Mouse (Mus musculus): Measurements from ENCODE around the gene Pyroxd2.

The Pyroxd2 gene

GRCm38 (mm10) chr19:42745084-42745868 is 7.3 kb downstream of the Pyroxd2 start:
- no peak for DNase-seq (ENCODE audit: low read depth, low spot score)

DNA sequence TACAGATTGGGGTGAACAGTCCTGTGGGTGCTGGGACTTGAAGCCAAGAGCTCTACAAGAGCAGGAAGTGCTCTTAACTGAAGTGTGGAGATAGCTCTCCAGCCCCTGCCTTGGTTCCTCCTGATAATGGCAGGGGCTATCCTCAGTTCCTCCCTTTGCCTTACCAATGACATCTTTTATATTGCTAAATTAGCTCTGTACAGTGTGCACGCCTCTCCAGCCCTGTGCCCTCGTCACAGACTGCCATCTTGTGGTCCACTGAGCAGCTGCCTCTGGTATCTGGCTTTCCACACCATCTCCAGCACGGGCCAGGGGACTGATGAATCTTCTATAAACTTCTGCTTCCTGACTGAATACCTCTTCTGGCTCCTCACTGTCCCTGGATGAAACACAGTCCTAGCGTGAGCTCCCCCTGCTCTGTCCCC is 8.4 kb downstream of the Pyroxd2 start:
- DNase-seq (ENCODE audit: low read depth, low spot score): peak; percentile 38

GRCm38 (mm10) chr19:42743261-42743660 is 9.3 kb downstream of the Pyroxd2 start:
- DNase-seq (ENCODE audit: low read depth, low spot score): no peak

GRCm38 (mm10) chr19:42741884-42742283 is 10.7 kb downstream of the Pyroxd2 start:
- DNase-seq (ENCODE audit: low read depth, low spot score): no peak

DNA sequence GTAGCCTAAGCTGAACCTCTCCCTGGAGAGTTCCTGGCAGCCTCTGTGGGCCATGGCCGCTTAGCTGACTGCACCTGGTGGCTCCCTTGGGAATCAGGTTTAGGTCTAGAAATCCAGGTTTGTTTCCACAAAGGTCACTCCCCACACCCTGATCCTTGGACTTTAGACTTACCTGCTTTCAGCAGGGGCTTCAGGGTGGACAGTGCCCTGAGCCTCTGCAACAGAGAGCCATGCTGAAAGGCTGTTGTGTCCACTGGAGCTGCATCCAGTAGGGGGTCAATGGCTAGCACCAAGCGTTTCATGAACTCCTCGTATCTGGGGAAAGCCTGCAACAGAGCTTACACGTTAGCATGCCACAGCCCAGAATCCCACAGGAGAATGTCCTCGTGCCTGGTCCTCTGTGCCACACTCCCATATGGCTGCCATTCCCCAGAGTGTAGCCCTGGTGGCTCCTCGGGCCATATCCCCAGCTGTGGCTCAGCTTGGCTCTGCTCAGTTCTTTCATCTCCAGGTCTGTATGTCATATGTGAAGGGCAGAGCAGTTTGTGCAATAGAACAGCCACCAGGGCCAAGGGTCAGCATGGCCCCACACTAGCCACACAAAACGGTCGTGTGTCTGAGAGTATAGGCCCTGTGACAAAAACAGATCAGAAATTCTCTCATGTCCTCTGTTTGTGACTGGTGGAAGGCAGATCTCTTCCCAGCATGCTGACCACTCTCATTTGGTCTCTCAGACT is 12.2 kb downstream of the Pyroxd2 start:
- DNase-seq (ENCODE audit: low read depth, low spot score): no peak

DNA sequence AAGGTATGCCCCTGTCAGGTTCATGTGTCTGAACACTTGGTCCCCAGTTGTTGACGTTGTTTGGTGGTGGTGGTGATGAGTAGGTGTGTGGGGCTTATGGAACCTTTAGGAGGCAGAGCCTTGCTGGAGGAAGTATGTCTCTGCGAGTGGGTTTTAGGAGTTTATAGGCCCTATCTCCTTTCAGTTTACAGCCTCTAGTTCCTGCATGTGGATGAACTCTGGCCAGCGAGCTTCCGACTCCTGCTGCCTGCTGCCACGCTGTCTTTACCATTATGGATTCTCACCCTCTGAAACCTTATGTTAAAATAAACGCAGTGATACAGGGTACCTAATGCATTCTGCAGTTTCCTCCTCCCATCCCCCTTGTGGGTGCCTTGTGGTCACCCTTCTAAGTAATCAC is 12.8 kb downstream of the Pyroxd2 start:
- DNase-seq (ENCODE audit: low read depth, low spot score): no peak

DNA sequence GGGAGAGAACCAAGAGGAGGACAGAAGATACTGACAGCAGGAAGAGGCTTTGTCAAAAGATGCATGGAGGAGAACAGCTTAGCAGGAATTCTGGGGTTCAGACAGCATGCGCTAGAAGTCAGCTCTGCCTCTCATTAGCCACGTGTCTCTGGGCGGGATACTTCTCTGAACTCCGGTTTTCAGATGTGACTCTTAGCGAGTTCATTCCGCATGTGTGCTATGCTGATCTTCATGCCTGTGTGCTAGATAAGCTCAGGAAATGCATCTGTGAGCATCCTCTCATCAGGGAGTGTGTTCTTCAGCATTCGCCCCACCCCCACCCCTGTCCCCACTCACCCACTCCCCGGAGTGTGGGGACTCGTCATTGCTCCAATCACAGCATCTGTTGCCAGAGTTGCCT is 14.8 kb downstream of the Pyroxd2 start:
- no peak for DNase-seq (ENCODE audit: low read depth, low spot score)

DNA sequence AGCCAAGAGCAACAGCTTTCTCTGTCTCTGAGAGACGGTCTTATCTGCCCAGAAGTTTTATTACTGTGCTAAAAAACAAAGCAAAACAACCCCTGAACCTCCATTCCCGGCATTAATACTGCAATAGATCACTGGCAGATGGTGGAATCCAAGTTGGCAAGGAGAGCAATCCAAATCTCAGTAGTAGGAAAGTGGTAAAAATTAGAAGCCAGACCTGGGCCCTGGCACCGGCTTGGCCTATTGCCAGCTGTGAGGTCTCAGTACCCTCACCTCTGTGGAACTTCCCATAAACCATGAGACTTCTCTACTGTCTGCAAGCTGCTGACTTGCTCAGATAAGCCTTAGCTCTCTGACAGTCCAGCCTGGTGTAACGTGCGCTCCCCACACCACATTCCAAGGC is 17.6 kb downstream of the Pyroxd2 start:
- DNase-seq (ENCODE audit: low read depth, low spot score): no peak

DNA sequence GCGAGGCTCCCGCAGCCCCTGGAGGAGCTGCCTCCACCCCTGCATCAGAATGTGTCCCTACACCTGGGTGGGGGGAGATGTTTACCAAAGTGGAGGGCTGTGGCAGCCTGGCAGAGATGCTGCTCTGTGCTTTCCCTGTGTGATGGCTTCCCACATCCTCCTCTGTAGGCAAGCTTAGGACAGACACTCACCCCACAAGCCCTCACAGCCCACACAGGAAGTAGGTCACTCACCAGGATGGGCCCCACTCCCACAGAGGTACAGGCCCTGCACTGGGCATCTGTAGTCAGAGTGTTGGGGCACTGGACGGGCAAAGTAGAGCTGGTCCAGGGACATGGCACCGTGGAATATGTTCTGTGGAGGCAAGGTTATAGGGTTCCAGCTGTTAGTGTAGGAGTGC is 25.2 kb downstream of the Pyroxd2 start:
- no peak for DNase-seq (ENCODE audit: low read depth, low spot score)

DNA sequence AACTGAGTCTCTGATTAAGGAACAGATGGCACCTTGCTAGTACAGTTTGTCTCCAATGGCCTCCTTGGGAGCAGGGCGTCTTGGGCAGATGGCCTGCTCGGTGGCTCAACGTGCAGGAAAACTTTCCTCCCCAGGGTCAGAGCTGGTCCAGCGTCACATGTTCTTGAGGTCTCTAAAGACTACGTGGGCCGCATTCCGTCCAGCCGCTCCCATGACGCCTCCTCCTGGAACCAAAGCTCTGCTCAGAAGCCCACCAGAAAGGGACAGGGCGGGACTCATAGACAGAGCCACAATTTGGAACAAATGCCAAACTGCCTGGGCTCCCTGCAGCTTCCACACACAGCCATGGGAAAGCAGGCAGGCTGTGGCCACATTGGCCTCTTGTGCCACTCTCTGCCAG is 25.8 kb downstream of the Pyroxd2 start:
- DNase-seq (ENCODE audit: low read depth, low spot score): no peak

DNA sequence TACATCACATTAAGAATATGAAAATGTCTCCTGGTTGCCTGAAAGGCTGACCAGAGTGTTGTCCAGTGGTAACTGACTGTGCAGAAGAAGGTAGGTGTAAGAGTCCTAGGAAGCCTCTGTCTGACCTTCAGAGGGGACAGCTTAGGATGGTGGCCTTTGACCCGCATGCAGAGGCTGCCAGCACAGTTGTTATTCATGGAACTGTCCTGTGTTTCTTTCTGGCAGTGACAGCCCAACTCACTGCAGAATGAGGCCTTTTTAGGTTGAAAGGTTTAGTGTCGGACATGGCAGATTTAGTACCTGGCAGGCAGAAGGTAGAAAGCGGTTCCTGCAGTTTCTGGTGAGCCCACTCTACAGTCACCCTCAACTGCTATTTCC is 26.6 kb downstream of the Pyroxd2 start:
- DNase-seq (ENCODE audit: low read depth, low spot score): no peak

DNA sequence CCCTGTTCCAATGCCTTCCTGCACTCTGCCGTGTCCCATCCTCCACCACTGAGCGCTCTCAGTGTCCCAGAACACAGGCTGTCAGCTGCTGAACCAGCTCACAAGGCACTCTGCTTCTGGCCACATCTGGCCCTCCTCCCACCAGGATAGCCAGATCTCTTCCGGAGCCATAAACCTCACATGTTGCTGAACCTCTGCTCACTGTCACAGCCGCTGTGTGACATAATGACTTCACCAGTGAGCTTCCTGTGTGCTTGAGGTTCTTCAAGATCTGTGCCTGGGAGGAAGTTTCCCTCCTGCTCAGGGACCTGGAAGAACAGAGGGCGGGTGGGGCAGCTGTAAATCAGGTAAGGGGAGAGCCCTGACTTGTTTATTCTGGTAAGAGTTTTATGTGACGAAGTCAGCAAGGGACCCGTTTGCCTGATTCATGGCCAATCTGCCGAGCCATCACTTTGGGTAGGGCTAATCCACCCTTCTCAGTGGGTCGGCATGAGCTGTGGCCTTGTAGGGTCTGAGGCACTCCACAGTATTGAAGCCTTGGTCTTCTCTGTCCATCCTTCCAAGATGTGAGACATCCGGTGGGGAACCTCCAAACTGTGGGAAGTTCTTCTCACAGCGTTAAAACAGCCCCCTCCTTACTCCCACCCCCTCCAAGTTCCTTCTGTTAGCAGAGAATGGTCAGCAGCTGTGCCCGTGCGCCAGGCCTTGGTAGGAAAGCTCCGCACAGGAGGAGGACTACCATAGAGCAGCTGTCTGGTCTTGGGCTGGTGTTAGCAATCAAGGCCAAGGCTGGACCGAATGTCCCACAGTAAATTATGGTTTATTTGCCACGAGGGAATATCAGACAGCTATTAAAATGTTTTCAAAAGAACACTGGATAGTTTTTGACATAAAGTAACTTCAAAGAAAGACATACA is 27.3 kb downstream of the Pyroxd2 start:
- no peak for DNase-seq (ENCODE audit: low read depth, low spot score)

- peak; percentile 7 for DNase-seq (ENCODE audit: low read depth, low spot score)
These were observed 29.3 kb downstream of the Pyroxd2 start for GRCm38 (mm10) chr19:42723302-42723701.

- no peak for DNase-seq (ENCODE audit: low read depth, low spot score)
These were observed 30.1 kb downstream of the Pyroxd2 start for GRCm38 (mm10) chr19:42722500-42722899.

DNA sequence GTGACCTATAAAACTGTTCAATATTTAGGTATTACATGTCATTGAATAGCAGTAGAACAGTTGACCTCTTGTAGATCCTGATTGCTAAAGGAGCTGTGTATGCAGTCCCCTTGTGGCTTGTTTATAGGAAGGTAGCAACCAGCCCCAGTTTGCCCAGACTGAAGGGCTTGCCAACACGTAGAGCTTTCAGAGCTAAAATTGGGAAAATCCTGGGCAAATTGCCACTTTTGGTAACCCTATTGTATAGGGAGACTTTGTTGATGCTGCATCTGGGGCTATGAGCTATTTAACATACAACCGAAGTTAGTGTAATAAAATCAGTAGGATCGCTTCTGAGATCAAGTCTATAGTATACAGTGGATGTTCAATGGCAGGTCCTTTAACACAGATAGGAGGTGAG is 34.5 kb downstream of the Pyroxd2 start:
- DNase-seq (ENCODE audit: low read depth, low spot score): no peak

DNA sequence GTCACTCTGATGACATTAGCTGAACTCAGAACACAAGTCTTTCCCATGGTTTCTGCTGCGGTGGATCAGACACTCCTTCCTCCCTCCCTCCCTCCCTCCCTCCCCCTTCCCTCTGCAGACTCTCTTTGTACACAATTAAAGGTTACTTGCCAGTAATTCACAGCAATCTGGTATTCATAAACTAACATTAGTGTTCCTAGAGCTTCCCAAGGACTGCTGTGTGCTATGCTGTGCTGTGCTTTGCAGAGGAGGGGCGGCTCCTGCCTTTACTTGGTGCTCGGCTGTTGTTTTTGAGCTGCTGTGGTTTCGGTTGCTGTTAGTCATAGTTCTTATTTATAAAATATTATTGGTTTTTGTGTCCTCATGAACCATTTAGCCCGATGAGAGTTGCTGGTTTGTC is 34.9 kb downstream of the Pyroxd2 start:
- DNase-seq (ENCODE audit: low read depth, low spot score): no peak

GRCm38 (mm10) chr19:42716507-42716906 is 36.1 kb downstream of the Pyroxd2 start:
- DNase-seq (ENCODE audit: low read depth, low spot score): no peak

GRCm38 (mm10) chr19:42713770-42714169 is 38.8 kb downstream of the Pyroxd2 start:
- DNase-seq (ENCODE audit: low read depth, low spot score): no peak

DNA sequence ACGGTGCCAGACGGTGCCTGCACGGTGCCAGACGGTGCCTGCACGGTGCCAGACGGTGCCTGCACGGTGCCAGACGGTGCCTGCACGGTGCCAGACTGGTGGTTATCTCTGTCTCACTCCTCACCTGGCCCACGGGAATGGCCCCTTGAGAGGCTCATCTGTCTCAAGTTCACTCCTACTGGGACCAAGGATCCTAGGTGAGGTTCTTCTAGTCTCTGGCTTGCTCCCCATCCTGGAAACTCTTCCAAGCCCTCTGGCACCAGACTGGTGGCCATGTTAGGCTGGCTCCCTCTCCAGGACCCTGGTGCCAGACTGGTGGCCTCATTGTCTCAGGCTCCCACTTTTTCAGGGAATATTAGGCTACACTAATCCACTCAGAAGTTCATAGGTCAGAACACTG is 53.1 kb downstream of the Pyroxd2 start:
- DNase-seq (ENCODE audit: low read depth, low spot score): no peak

DNA sequence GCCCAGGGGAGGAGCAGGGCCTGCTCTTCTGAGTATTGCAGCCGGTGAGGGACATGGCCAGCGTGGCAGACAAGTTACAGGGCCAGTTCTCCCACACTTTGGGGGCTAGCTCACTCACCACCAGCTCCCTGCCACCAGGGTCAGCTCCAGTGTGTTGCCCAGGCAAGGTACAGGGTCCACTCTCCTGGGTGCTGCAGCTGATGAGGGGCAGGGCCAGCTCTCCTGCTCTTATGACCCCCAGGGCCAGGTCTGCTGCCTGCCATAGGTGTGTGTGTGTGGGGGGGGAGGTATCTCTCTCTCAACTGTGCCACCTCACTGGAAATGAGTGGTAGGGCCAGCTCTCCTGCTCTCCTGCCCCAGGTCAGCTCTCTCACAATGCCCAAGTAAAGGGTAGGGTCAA is 54.0 kb downstream of the Pyroxd2 start:
- no peak for DNase-seq (ENCODE audit: low read depth, low spot score)

- no peak for DNase-seq (ENCODE audit: low read depth, low spot score)
These were observed 55.2 kb downstream of the Pyroxd2 start for GRCm38 (mm10) chr19:42697336-42697735.

GRCm38 (mm10) chr19:42690256-42690655 is 62.3 kb downstream of the Pyroxd2 start:
- no peak for DNase-seq (ENCODE audit: low read depth, low spot score)

All from A20 (cell line).